Mouse (Mus musculus) liver, embryonic 12.5 days (tissue): ENCODE data around the gene Slc25a30. TPM values are rescaled to one million over a fixed set of nuclear protein-coding genes. Genes with fewer than 3 reads are reported as not detected.
"Not testable (repeated sequence)": the region's sequence is repeated elsewhere in the genome, so short reads cannot be mapped to it uniquely, and the experiment has no call there.

Source experiments
- ATAC-seq: fragments of 200-750 bp; cut with Nextera tagmentation; 2 replicates; pipeline ENCODE4 v1.8.0; 2017; ENCODE audit warnings: moderate number of reproducible peaks, mild to moderate bottlenecking, moderate library complexity
- H3K27ac ChIP-seq: fragments of 300-500 bp; sonication (generic); 2 replicates; pipeline ENCODE4 v1.5.1; 2016; ENCODE audit warnings: mild to moderate bottlenecking
- H3K27me3 ChIP-seq: fragments of 300-500 bp; sonication (generic); replicated peaks from 2 replicates; pipeline ENCODE4 v1.6.1; 2016; ENCODE audit warnings: mild to moderate bottlenecking, moderate library complexity
- H3K36me3 ChIP-seq: fragments of 300-500 bp; sonication (generic); 2 replicates; pipeline ENCODE4 v1.6.1; 2016; ENCODE audit warnings: mild to moderate bottlenecking, moderate library complexity
- H3K4me1 ChIP-seq: fragments of 300-500 bp; sonication (generic); 2 replicates; pipeline ENCODE4 v1.6.1; 2016
- H3K4me2 ChIP-seq: fragments of 300-500 bp; sonication (generic); 2 replicates; pipeline ENCODE4 v1.6.1; 2016; ENCODE audit warnings: mild to moderate bottlenecking, moderate library complexity
- H3K4me3 ChIP-seq: fragments of 300-500 bp; sonication (generic); 2 replicates; pipeline ENCODE4 v1.5.1; 2016; ENCODE audit warnings: mild to moderate bottlenecking, moderate library complexity
- H3K9ac ChIP-seq: fragments of 300-500 bp; sonication (generic); 2 replicates; pipeline ENCODE4 v1.6.1; 2016; ENCODE audit warnings: mild to moderate bottlenecking, moderate library complexity
- H3K9me3 ChIP-seq: fragments of 300-500 bp; sonication (generic); replicated peaks from 2 replicates; pipeline ENCODE4 v1.6.1; 2016; ENCODE audit warnings: mild to moderate bottlenecking, moderate library complexity
- WGBS: fragments of 180-500 bp; shearing (Covaris S2); methylation state at CpG from one replicate; pipeline ENCODE4 v1.1.7; 2016; ENCODE audit not compliant: insufficient replicate concordance; 5-methylcytosine and 5-hydroxymethylcytosine counted together
- polyA plus RNA-seq: library from polyadenylated mRNA; unstranded; fragments of >200 nt; fragmentation: Nextera tagmentation; extraction: Ambion mirVana; gene quantifications from 2 replicates; pipeline ENCODE4 v1.2.1, GENCODE M21; 2016

The Slc25a30 gene
- polyA plus RNA-seq, 1 experiment from 2014 or later, result 3.3 TPM

- Histone ChIP-seq H3K9ac (no peak overlapping the region), H3K4me1 (peaks cover 20% of the 10 kb centered on the region), H3K27me3 (peaks cover 16% of the 10 kb centered on the region; the same call in 1 of the 2 replicates), H3K27ac (no peak overlapping the region), H3K9me3 (no peaks in the 10 kb centered on the region), H3K36me3 (no peaks in the 10 kb centered on the region), H3K4me3 (no peak overlapping the region), H3K4me2 (no peak overlapping the region)
- 60% methylated on average over 3 of the region's 3 CpGs for whole genome bisulfite sequencing
- no peak for ATAC-seq
These were observed 3.7 kb upstream of the Slc25a30 start for GRCm38 (mm10) chr14:75790411-75790996.

DNA sequence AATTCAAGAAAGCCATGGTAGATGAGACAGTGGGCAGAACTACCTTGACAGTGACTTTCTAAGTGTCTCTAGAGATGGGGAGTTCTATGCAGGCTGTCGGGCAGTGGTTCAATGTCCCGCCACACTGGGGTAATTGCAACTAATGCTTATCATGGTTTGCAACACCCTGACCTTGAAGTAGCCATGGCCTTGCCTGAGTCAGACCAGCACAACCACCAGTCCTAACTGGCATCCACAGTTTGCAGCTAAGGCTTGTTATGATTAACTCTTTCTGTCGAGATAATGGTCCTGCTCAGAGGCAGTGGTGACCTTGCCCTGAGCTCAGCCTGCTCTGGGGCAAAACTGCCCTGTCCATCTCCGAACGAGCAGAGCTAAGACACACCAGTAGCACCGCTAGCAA, 2.5 kb upstream of the Slc25a30 start:
- Histone ChIP-seq H3K4me1 (peaks cover 22% of the 10 kb centered on the region), H3K27me3 (peaks cover 13% of the 10 kb centered on the region; the same call in 1 of the 2 replicates), H3K27ac (no peak overlapping the region), H3K9ac (no peak overlapping the region), H3K4me2 (no peak overlapping the region), H3K36me3 (no peaks in the 10 kb centered on the region), H3K4me3 (no peak overlapping the region), H3K9me3 (no peaks in the 10 kb centered on the region)
- WGBS, result 71% methylated on average over 6 of the region's 6 CpGs
- no peak for ATAC-seq

DNA sequence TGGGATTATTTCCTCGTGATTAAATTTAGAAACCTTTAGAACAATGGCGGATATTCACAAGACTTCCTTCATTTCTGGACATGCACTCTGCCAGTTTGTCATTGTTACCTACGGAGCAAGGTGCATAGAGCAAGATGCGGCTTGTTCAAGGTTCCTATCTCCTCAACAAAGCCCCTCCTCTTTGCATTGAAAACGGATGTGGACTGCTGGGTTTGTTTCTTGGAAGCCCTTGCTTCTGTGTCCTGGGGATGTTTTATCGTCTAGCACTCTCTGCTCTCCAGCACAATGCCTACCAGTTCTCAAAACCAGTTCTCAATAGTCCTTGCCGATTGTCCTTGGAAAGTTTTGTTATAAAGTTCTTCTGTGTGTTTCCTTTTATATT, 948 bp upstream of the Slc25a30 start:
- 15% methylated on average over 7 of the region's 7 CpGs for WGBS
- H3K27me3 ChIP-seq, result peaks cover 9% of the 10 kb centered on the region; the same call in 1 of the 2 replicates
- no peaks in the 10 kb centered on the region for H3K9me3 ChIP-seq
- H3K9ac ChIP-seq, result peak overlapping the region; percentile 85
- no peaks in the 10 kb centered on the region for H3K36me3 ChIP-seq
- no peak for ATAC-seq
- H3K4me2 ChIP-seq, result peak overlapping the region; percentile 93
- no peak overlapping the region for H3K27ac ChIP-seq
- H3K4me3 ChIP-seq, result peak overlapping the region; percentile 83
- peaks cover 22% of the 10 kb centered on the region for H3K4me1 ChIP-seq

DNA sequence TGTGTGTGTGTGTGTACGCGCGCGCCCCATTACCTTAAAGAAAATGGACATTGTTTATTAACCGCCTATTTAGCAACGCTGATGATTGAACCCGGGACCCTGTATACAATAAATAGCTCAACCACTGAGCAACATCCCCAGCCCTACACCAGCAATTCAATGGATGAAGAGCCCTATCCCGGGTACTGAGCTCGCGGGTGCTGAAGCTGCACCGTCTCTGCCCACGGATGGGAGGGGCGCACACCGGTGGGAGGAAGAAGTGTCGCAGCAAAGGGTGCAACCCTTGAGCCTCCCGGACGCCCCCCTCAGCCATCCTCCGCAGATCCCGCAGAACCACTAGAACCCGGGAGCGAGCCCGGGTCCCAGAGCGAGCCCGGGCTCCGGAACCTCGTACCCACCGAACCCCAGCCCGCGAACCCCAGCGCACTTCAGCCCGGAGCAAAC, 391 bp downstream of the Slc25a30 start:
- Histone ChIP-seq H3K27ac (peak overlapping the region; percentile 93), H3K4me3 (peak overlapping the region; percentile 83), H3K4me2 (peak overlapping the region; percentile 93), H3K9me3 (no peaks in the 10 kb centered on the region), H3K27me3 (peaks cover 9% of the 10 kb centered on the region; the same call in 1 of the 2 replicates), H3K9ac (peak overlapping the region; percentile 85), H3K36me3 (peaks cover 7% of the 10 kb centered on the region; the same call in 1 of the 2 replicates), H3K4me1 (peaks cover 22% of the 10 kb centered on the region)
- peak; percentile 72 for ATAC-seq
- WGBS, result under 1% methylated on average over 31 of the region's 31 CpGs

- peaks cover 41% of the 10 kb centered on the region for H3K36me3 ChIP-seq
- no peaks in the 10 kb centered on the region for H3K27me3 ChIP-seq
- ATAC-seq, result no peak
- H3K4me2 ChIP-seq, result no peak overlapping the region
- H3K9ac ChIP-seq, result no peak overlapping the region
- WGBS, result 72% methylated on average over 4 of the region's 4 CpGs
- H3K27ac ChIP-seq, result no peak overlapping the region
- peaks cover 18% of the 10 kb centered on the region for H3K4me1 ChIP-seq
- no peaks in the 10 kb centered on the region for H3K9me3 ChIP-seq
- H3K4me3 ChIP-seq, result no peak overlapping the region
These were observed 6.9 kb downstream of the Slc25a30 start for GRCm38 (mm10) chr14:75779913-75780312.

- no peak overlapping the region for H3K4me2 ChIP-seq
- 87% methylated on average over 8 of the region's 8 CpGs for WGBS
- ATAC-seq, result no peak
- H3K27ac ChIP-seq, result no peak overlapping the region
- H3K9ac ChIP-seq, result no peak overlapping the region
- no peaks in the 10 kb centered on the region for H3K27me3 ChIP-seq
- H3K9me3 ChIP-seq, result no peaks in the 10 kb centered on the region
- H3K4me1 ChIP-seq, result peaks cover 48% of the 10 kb centered on the region
- H3K36me3 ChIP-seq, result peaks cover 53% of the 10 kb centered on the region
- no peak overlapping the region for H3K4me3 ChIP-seq
These were observed 10.2 kb downstream of the Slc25a30 start for GRCm38 (mm10) chr14:75776637-75777036.

DNA sequence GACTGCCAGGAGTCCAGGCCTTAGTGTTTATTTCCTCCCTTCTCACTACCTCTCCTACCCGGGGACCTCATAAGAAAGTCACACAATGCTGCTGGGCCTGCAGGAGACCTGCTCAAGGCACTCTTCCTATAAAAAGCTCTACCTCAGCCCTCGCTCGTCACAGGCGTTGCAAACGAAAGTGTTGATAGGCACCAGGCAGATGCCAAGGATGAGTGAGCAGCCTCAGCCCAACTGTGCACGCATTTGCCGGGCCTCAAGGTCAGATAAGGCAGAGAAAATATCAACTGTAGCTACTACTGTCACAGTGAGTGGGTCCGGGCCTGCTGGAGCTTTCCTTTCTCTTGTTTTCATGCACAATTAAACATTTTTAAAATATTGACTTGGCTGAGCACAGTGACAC, 13.4 kb downstream of the Slc25a30 start:
- peak overlapping the region; percentile 22; the same call in 1 of the 2 replicates for H3K4me3 ChIP-seq
- WGBS, result 16% methylated on average over 8 of the region's 8 CpGs

DNA sequence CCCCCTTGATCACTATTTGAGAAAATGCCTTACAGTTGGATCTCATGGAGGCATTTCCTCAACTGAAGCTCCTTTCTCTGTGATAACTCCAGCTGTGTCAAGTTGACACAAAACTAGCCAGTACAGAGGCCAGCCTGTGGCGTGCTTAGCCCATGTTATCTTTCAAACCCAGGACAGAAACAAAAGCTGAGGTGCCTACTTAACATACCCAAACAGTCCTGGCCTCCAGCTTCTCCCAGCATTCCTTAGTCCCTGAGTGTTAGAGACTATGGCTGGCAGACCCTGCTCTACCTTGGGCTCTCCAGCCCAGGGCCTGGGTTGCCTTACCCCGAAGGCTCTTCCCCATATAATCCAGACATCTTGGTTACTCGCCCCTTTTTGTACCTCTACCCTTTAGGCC, 14.4 kb downstream of the Slc25a30 start:
- ATAC-seq, result peak; percentile 58
- not testable (repeated sequence) for H3K4me3 ChIP-seq, H3K27me3 ChIP-seq

More for the DNA sequence above, 13.4 kb downstream of the Slc25a30 start:
- H3K9ac ChIP-seq, result peak overlapping the region; percentile 42
- H3K27me3 ChIP-seq, result no peaks in the 10 kb centered on the region
- H3K9me3 ChIP-seq, result no peaks in the 10 kb centered on the region
- H3K36me3 ChIP-seq, result peaks cover 67% of the 10 kb centered on the region
- peaks cover 52% of the 10 kb centered on the region for H3K4me1 ChIP-seq
- H3K27ac ChIP-seq, result peak overlapping the region; percentile 83
- H3K4me2 ChIP-seq, result peak overlapping the region; percentile 53
- ATAC-seq, result peak; percentile 89

DNA sequence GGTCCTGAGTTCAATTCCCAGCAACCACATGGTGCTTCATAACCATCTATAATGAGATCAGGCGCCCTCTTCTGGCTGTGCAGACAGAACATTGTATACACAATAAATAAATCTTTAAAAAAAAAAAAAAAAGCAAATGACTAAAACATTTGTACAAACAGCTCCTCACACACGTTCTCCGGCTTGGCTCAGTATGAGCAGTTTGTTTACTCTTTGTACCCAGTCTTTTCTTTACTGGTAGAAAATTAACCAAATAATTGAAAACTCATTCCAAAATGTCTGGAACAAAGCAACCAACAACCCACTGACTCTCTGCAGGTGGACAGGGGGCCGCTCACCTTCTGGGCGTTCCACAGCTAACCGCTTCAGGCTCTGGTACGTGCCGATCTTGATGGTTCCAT, 15.7 kb downstream of the Slc25a30 start:
- no peak overlapping the region for H3K4me3 ChIP-seq
- no peak overlapping the region for H3K27ac ChIP-seq
- H3K9me3 ChIP-seq, result no peaks in the 10 kb centered on the region
- no peak for ATAC-seq
- H3K36me3 ChIP-seq, result peaks cover 59% of the 10 kb centered on the region
- H3K9ac ChIP-seq, result no peak overlapping the region
- no peaks in the 10 kb centered on the region for H3K27me3 ChIP-seq
- WGBS, result 83% methylated on average over 8 of the region's 8 CpGs
- H3K4me2 ChIP-seq, result no peak overlapping the region
- peaks cover 35% of the 10 kb centered on the region for H3K4me1 ChIP-seq

More for the DNA sequence above, 14.4 kb downstream of the Slc25a30 start:
- Histone ChIP-seq H3K36me3 (peaks cover 59% of the 10 kb centered on the region), H3K27ac (peak overlapping the region; percentile 83), H3K4me2 (peak overlapping the region; percentile 53; the same call in 1 of the 2 replicates), H3K4me1 (peaks cover 41% of the 10 kb centered on the region), H3K9ac (peak overlapping the region; percentile 42; the same call in 1 of the 2 replicates)
- not testable (repeated sequence) for H3K9me3 ChIP-seq
- 53% methylated on average over 3 of the region's 3 CpGs for WGBS

DNA sequence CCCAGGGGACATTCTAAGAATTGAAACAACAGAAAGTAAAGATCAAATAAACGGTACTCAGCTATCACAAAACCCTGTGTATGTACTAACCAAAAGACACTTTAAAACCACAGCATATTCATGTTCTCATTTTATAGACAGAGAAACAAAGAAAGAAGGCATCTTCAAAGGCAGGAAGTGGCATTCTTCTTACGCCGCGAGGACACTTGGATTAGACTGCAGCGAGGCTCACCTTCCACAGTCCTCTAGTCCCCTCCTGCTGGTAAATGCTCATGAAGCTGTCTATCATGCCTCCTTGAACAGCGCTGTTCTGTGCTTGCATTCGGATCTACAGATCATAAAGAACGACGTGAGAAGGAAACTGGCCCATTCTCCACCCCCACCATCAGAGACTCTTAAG, 17.5 kb downstream of the Slc25a30 start:
- Histone ChIP-seq H3K36me3 (peaks cover 68% of the 10 kb centered on the region), H3K4me1 (peaks cover 32% of the 10 kb centered on the region), H3K9me3 (no peaks in the 10 kb centered on the region), H3K4me2 (no peak overlapping the region), H3K4me3 (no peak overlapping the region), H3K27me3 (no peaks in the 10 kb centered on the region), H3K9ac (no peak overlapping the region), H3K27ac (no peak overlapping the region)
- no peak for ATAC-seq
- WGBS, result 84% methylated on average over 9 of the region's 9 CpGs

DNA sequence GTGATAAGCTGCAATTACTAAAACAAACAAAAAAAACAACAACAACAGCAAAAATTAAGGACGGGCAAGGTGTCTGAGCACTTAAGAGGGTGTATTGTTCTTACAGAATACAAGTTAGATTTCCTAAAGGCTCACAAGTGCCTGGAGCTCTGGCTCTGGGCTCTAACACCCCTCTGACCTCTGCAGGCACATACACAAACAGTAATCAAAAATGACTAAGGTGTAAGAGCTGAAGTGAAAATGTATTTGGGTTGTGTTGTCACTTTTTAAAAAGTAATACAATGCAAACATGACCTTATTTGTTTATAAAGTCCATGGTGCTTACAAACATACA, 18.6 kb downstream of the Slc25a30 start:
- Histone ChIP-seq H3K36me3 (peaks cover 72% of the 10 kb centered on the region), H3K9ac (no peak overlapping the region), H3K27ac (no peak overlapping the region), H3K27me3 (no peaks in the 10 kb centered on the region), H3K4me3 (no peak overlapping the region), H3K4me2 (no peak overlapping the region), H3K4me1 (peaks cover 21% of the 10 kb centered on the region), H3K9me3 (no peaks in the 10 kb centered on the region)
- no peak for ATAC-seq
- 9% methylated on average over 1 of the region's 1 CpGs for WGBS

GRCm38 (mm10) chr14:75767492-75768274, 19.2 kb downstream of the Slc25a30 start:
- Histone ChIP-seq H3K9ac (no peak overlapping the region), H3K4me2 (no peak overlapping the region), H3K27ac (no peak overlapping the region), H3K4me1 (peaks cover 15% of the 10 kb centered on the region), H3K36me3 (peaks cover 69% of the 10 kb centered on the region), H3K9me3 (no peaks in the 10 kb centered on the region), H3K4me3 (no peak overlapping the region), H3K27me3 (no peaks in the 10 kb centered on the region)
- no peak for ATAC-seq
- 63% methylated on average over 17 of the region's 17 CpGs for WGBS
